Mouse (Mus musculus) intestine, embryonic 16.5 days (tissue): ENCODE data around the gene Hjurp. TPM values are rescaled to one million over a fixed set of nuclear protein-coding genes. Genes with fewer than 3 reads are reported as not detected.
A peak's percentile ranks its signal among the peaks of the same experiment; 100 is the strongest.

Source experiments
- ATAC-seq: fragments of 200-750 bp; cut with Nextera tagmentation; 2 replicates; pipeline ENCODE4 v1.8.0; 2017; ENCODE audit warnings: moderate TSS enrichment, moderate library complexity
- H3K27ac ChIP-seq: fragments of 300-500 bp; sonication (generic); 2 replicates; pipeline ENCODE4 v1.5.1; 2014; ENCODE audit warnings: mild to moderate bottlenecking, low read length
- H3K27me3 ChIP-seq: fragments of 300-500 bp; sonication (generic); replicated peaks from 2 replicates; pipeline ENCODE4 v1.6.1; 2014; ENCODE audit warnings: low read length, control low read depth, mixed read lengths; ENCODE audit not compliant: control insufficient read depth, insufficient read depth
- H3K36me3 ChIP-seq: fragments of 300-500 bp; sonication (generic); 2 replicates; pipeline ENCODE4 v1.6.1; 2014; ENCODE audit warnings: low read length, control low read depth; ENCODE audit not compliant: control insufficient read depth, insufficient read depth
- H3K4me1 ChIP-seq: fragments of 300-500 bp; sonication (generic); 2 replicates; pipeline ENCODE4 v1.6.1; 2014; ENCODE audit warnings: low read length, control low read depth, mixed read lengths; ENCODE audit not compliant: control insufficient read depth, insufficient read depth
- H3K4me2 ChIP-seq: fragments of 300-500 bp; sonication (generic); 2 replicates; pipeline ENCODE4 v1.6.1; 2014; ENCODE audit warnings: low read depth, low read length, control low read depth
- H3K4me3 ChIP-seq: fragments of 300-500 bp; sonication (generic); 2 replicates; pipeline ENCODE4 v1.5.1; 2014; ENCODE audit warnings: mild to moderate bottlenecking, low read length
- H3K9ac ChIP-seq: fragments of 300-500 bp; sonication (generic); 2 replicates; pipeline ENCODE4 v1.6.1; 2014; ENCODE audit warnings: low read depth, low read length
- H3K9me3 ChIP-seq: fragments of 300-500 bp; sonication (generic); 2 replicates; pipeline ENCODE4 v1.6.1; 2016; ENCODE audit warnings: low read length, control low read depth; ENCODE audit not compliant: control insufficient read depth
- WGBS: fragments of 180-500 bp; shearing (Covaris S2); extraction: QIAGEN DNeasy Blood & Tissue Kit; methylation state at CpG from one replicate; pipeline ENCODE4 v1.1.7; 2014; 5-methylcytosine and 5-hydroxymethylcytosine counted together
- polyA plus RNA-seq: library from polyadenylated mRNA; unstranded; fragments of >200 nt; fragmentation: Nextera tagmentation; extraction: Ambion mirVana; gene quantifications from 2 replicates; pipeline ENCODE4 v1.2.1, GENCODE M21; 2015

Hjurp gene
- polyA plus RNA-seq, 1 experiment from 2014 or later = 141 TPM

GRCm38 (mm10) chr1:88253106-88253505, 24.3 kb downstream of the Hjurp start:
- H3K4me2 ChIP-seq = no peak overlapping the region
- H3K27me3 ChIP-seq = no peaks in the 10 kb centered on the region
- peak; percentile 22 for ATAC-seq
- no peak overlapping the region for H3K4me3 ChIP-seq
- H3K27ac ChIP-seq = no peak overlapping the region
- WGBS = 73% methylated on average over 8 of the region's 8 CpGs
- no peaks in the 10 kb centered on the region for H3K36me3 ChIP-seq
- no peak overlapping the region for H3K9ac ChIP-seq
- peaks cover 35% of the 10 kb centered on the region for H3K9me3 ChIP-seq
- H3K4me1 ChIP-seq = no peaks in the 10 kb centered on the region

- Histone ChIP-seq H3K4me3 (no peak overlapping the region), H3K27ac (no peak overlapping the region), H3K27me3 (no peaks in the 10 kb centered on the region), H3K4me2 (no peak overlapping the region), H3K4me1 (no peaks in the 10 kb centered on the region), H3K36me3 (no peaks in the 10 kb centered on the region), H3K9me3 (peaks cover 34% of the 10 kb centered on the region), H3K9ac (no peak overlapping the region)
- no peak for ATAC-seq
- WGBS = 79% methylated on average over 5 of the region's 5 CpGs
Measured at GRCm38 (mm10) chr1:88250023-88250422, 27.4 kb downstream of the Hjurp start.

GRCm38 (mm10) chr1:88249596-88249995, 27.8 kb downstream of the Hjurp start:
- Histone ChIP-seq H3K9ac (no peak overlapping the region), H3K27me3 (no peaks in the 10 kb centered on the region), H3K9me3 (peaks cover 38% of the 10 kb centered on the region), H3K27ac (no peak overlapping the region), H3K4me2 (no peak overlapping the region), H3K4me1 (no peaks in the 10 kb centered on the region), H3K36me3 (no peaks in the 10 kb centered on the region), H3K4me3 (no peak overlapping the region)
- WGBS = 76% methylated on average over 7 of the region's 7 CpGs
- no peak for ATAC-seq

- no peak for ATAC-seq
- H3K9me3 ChIP-seq = peaks cover 44% of the 10 kb centered on the region
- WGBS = 68% methylated on average over 4 of the region's 4 CpGs
- H3K36me3 ChIP-seq = no peaks in the 10 kb centered on the region
- no peaks in the 10 kb centered on the region for H3K27me3 ChIP-seq
- H3K9ac ChIP-seq = no peak overlapping the region
- H3K4me3 ChIP-seq = no peak overlapping the region
- H3K4me1 ChIP-seq = no peaks in the 10 kb centered on the region
- H3K4me2 ChIP-seq = no peak overlapping the region
- H3K27ac ChIP-seq = no peak overlapping the region
Measured at GRCm38 (mm10) chr1:88248658-88249057, 28.8 kb downstream of the Hjurp start.

- Histone ChIP-seq H3K9ac (no peak overlapping the region), H3K27ac (no peak overlapping the region), H3K4me2 (no peak overlapping the region), H3K4me1 (no peaks in the 10 kb centered on the region), H3K27me3 (no peaks in the 10 kb centered on the region), H3K9me3 (peaks cover 51% of the 10 kb centered on the region), H3K36me3 (no peaks in the 10 kb centered on the region), H3K4me3 (no peak overlapping the region)
- no peak for ATAC-seq
- 58% methylated on average over 2 of the region's 2 CpGs for WGBS
Measured at GRCm38 (mm10) chr1:88247660-88248059, 29.8 kb downstream of the Hjurp start.

GRCm38 (mm10) chr1:88246386-88246785, 31.0 kb downstream of the Hjurp start:
- H3K36me3 ChIP-seq = no peaks in the 10 kb centered on the region
- no peak for ATAC-seq
- no peak overlapping the region for H3K9ac ChIP-seq
- no peaks in the 10 kb centered on the region for H3K4me1 ChIP-seq
- WGBS = 49% methylated on average over 6 of the region's 6 CpGs
- no peak overlapping the region for H3K4me3 ChIP-seq
- peaks cover 58% of the 10 kb centered on the region for H3K9me3 ChIP-seq
- H3K27me3 ChIP-seq = no peaks in the 10 kb centered on the region
- no peak overlapping the region for H3K4me2 ChIP-seq
- H3K27ac ChIP-seq = no peak overlapping the region

GRCm38 (mm10) chr1:88245881-88246280, 31.6 kb downstream of the Hjurp start:
- Histone ChIP-seq H3K4me3 (no peak overlapping the region), H3K27me3 (no peaks in the 10 kb centered on the region), H3K4me1 (no peaks in the 10 kb centered on the region), H3K9me3 (peaks cover 60% of the 10 kb centered on the region), H3K4me2 (no peak overlapping the region), H3K36me3 (no peaks in the 10 kb centered on the region), H3K9ac (no peak overlapping the region), H3K27ac (no peak overlapping the region)
- WGBS = 77% methylated on average over 6 of the region's 6 CpGs
- peak; percentile 5; the same call in 1 of the 2 replicates for ATAC-seq

- 65% methylated on average over 5 of the region's 5 CpGs for WGBS
- H3K4me2 ChIP-seq = no peak overlapping the region
- no peak overlapping the region for H3K9ac ChIP-seq
- H3K36me3 ChIP-seq = no peaks in the 10 kb centered on the region
- no peak overlapping the region for H3K4me3 ChIP-seq
- no peaks in the 10 kb centered on the region for H3K27me3 ChIP-seq
- no peak for ATAC-seq
- no peak overlapping the region for H3K27ac ChIP-seq
- H3K9me3 ChIP-seq = peaks cover 51% of the 10 kb centered on the region
- H3K4me1 ChIP-seq = no peaks in the 10 kb centered on the region
Measured at GRCm38 (mm10) chr1:88243861-88244260, 33.6 kb downstream of the Hjurp start.

- no peak overlapping the region for H3K4me2 ChIP-seq
- no peaks in the 10 kb centered on the region for H3K4me1 ChIP-seq
- H3K4me3 ChIP-seq = no peak overlapping the region
- peaks cover 66% of the 10 kb centered on the region for H3K9me3 ChIP-seq
- H3K36me3 ChIP-seq = no peaks in the 10 kb centered on the region
- 0 out of 2 replicates have a peak, but pooled peaks have one; percentile 7 for ATAC-seq
- no peak overlapping the region for H3K9ac ChIP-seq
- H3K27ac ChIP-seq = no peak overlapping the region
- WGBS = 72% methylated on average over 4 of the region's 4 CpGs
- no peaks in the 10 kb centered on the region for H3K27me3 ChIP-seq
Measured at GRCm38 (mm10) chr1:88240579-88240978, 36.9 kb downstream of the Hjurp start.

- 71% methylated on average over 5 of the region's 5 CpGs for WGBS
- peaks cover 67% of the 10 kb centered on the region for H3K9me3 ChIP-seq
- H3K4me2 ChIP-seq = no peak overlapping the region
- ATAC-seq = no peak
- H3K27me3 ChIP-seq = no peaks in the 10 kb centered on the region
- no peak overlapping the region for H3K27ac ChIP-seq
- H3K4me3 ChIP-seq = no peak overlapping the region
- no peaks in the 10 kb centered on the region for H3K4me1 ChIP-seq
- H3K9ac ChIP-seq = no peak overlapping the region
- H3K36me3 ChIP-seq = no peaks in the 10 kb centered on the region
Measured at GRCm38 (mm10) chr1:88240072-88240471, 37.4 kb downstream of the Hjurp start.
